ENCODE assay signal across 8 mouse cellular contexts in genomic region chr16:91688023-91688618, GRCm38 (mm10). TPM values are rescaled to one million over a fixed set of nuclear protein-coding genes. Genes with fewer than 3 reads are reported as not detected.
DNase-seq lines count a peak whose midpoint lies in the region; ATAC-seq and TF ChIP-seq lines count a peak whose summit lies in the region.

No protein-coding gene starts in this region.

- ATAC-seq in neural tube, embryonic 11.5 days (ENCODE audit: insufficient read depth, low FRiP score, low TSS enrichment) = peak; percentile 72
- peak; percentile 24; the same call in 1 of the 2 replicates for ATAC-seq in stomach, postnatal 0 days (ENCODE audit: low FRiP score, low TSS enrichment)

- peaks cover 8% of the 10 kb centered on the region; the same call in 1 of the 2 replicates for H3K4me1 ChIP-seq in neural tube, embryonic 11.5 days (ENCODE audit: control insufficient read depth, insufficient read depth, low read length)
- peaks cover 32% of the 10 kb centered on the region for H3K4me1 ChIP-seq in forebrain, embryonic 10.5 days
- H3K4me1 ChIP-seq in liver, adult 2 months (ENCODE audit: control insufficient read depth, insufficient read depth, low read length) = peaks cover 4% of the 10 kb centered on the region; the same call in 1 of the 2 replicates
- no peaks in the 10 kb centered on the region for H3K4me1 ChIP-seq in stomach, postnatal 0 days (replicated peaks; ENCODE audit: control insufficient read depth, insufficient read depth)

- peaks cover 8% of the 10 kb centered on the region for H3K36me3 ChIP-seq in neural tube, embryonic 11.5 days (ENCODE audit: control insufficient read depth, insufficient read depth, low read length)
- peaks cover 38% of the 10 kb centered on the region for H3K36me3 ChIP-seq in forebrain, embryonic 10.5 days (replicated peaks)
- H3K36me3 ChIP-seq in liver, adult 2 months (ENCODE audit: control insufficient read depth, insufficient read depth, low read length) = peaks cover 4% of the 10 kb centered on the region; the same call in 1 of the 2 replicates
- no peaks in the 10 kb centered on the region for H3K36me3 ChIP-seq in stomach, postnatal 0 days (ENCODE audit: control insufficient read depth, insufficient read depth, low read length)

- peak overlapping the region; percentile 91 for H3K4me3 ChIP-seq in neural tube, embryonic 11.5 days (ENCODE audit: low read depth, low read length)
- H3K4me3 ChIP-seq in forebrain, embryonic 10.5 days = peak overlapping the region; percentile 95
- H3K4me3 ChIP-seq in liver, adult 2 months (ENCODE audit: insufficient read depth, low read depth, low read length) = peak overlapping the region; percentile 88
- H3K4me3 ChIP-seq in stomach, postnatal 0 days (ENCODE audit: low read depth, low read length) = peak overlapping the region; percentile 78

- no peak for TF ChIP-seq EP300 in stomach, postnatal 0 days (optimal IDR thresholded peaks at IDR 0.05)

- H3K9me3 ChIP-seq in neural tube, embryonic 11.5 days (ENCODE audit: control insufficient read depth, low read length) = no peaks in the 10 kb centered on the region
- no peaks in the 10 kb centered on the region for H3K9me3 ChIP-seq in forebrain, embryonic 10.5 days
- no peaks in the 10 kb centered on the region for H3K9me3 ChIP-seq in stomach, postnatal 0 days (ENCODE audit: control insufficient read depth, low read length)

- peaks cover 3% of the 10 kb centered on the region; the same call in 1 of the 2 replicates for H3K79me2 ChIP-seq in liver, adult 2 months (ENCODE audit: control insufficient read depth, insufficient read depth, low read length)

- DNase-seq in neural tube, embryonic 11.5 days (ENCODE audit: low spot score) = no peak
- no peak for DNase-seq in neural tube, embryonic 10.5 days (ENCODE audit: extremely low spot score, low spot score)
- DNase-seq in forebrain, embryonic 10.5 days (ENCODE audit: extremely low spot score, low spot score) = no peak
- no peak for DNase-seq in liver, adult 2 months (ENCODE audit: extremely low read depth, low read depth, low spot score)
- no peak for DNase-seq in stomach, postnatal 0 days (ENCODE audit: low spot score)
- no peak for DNase-seq in cerebellum, adult 9-11 months
- no peak for DNase-seq in gastrocnemius, adult 18-20 months (ENCODE audit: low spot score)
- no peak for DNase-seq in kidney, postnatal 10 days

- H3K27ac ChIP-seq in neural tube, embryonic 11.5 days (ENCODE audit: low read depth, low read length) = peak overlapping the region; percentile 76
- H3K27ac ChIP-seq in forebrain, embryonic 10.5 days = peak overlapping the region; percentile 96
- H3K27ac ChIP-seq in liver, adult 2 months (replicated peaks; ENCODE audit: insufficient read depth, low read depth, low read length) = peak overlapping the region; percentile 42; the same call in 1 of the 2 replicates
- peak overlapping the region; percentile 53 for H3K27ac ChIP-seq in stomach, postnatal 0 days (replicated peaks)

- no peaks in the 10 kb centered on the region for H3K27me3 ChIP-seq in neural tube, embryonic 11.5 days (ENCODE audit: control insufficient read depth, insufficient read depth, low read length)
- no peaks in the 10 kb centered on the region for H3K27me3 ChIP-seq in forebrain, embryonic 10.5 days (ENCODE audit: poor library complexity, severe bottlenecking)
- H3K27me3 ChIP-seq in liver, adult 2 months (ENCODE audit: control insufficient read depth, insufficient read depth, low read length) = no peaks in the 10 kb centered on the region
- H3K27me3 ChIP-seq in stomach, postnatal 0 days (ENCODE audit: control insufficient read depth, insufficient read depth, low read length) = no peaks in the 10 kb centered on the region

- no peak for TF ChIP-seq CTCF in liver, adult 2 months (IDR thresholded peaks at IDR 0.05; ENCODE audit: low read depth, low read length)
- no peak for TF ChIP-seq CTCF in stomach, postnatal 0 days (IDR thresholded peaks at IDR 0.05; ENCODE audit: low read depth)

- H3K4me2 ChIP-seq in neural tube, embryonic 11.5 days (ENCODE audit: low read depth) = peak overlapping the region; percentile 81
- peak overlapping the region; percentile 98 for H3K4me2 ChIP-seq in stomach, postnatal 0 days (replicated peaks; ENCODE audit: low read depth)

- peak overlapping the region; percentile 92 for H3K9ac ChIP-seq in neural tube, embryonic 11.5 days (ENCODE audit: low read length)
- H3K9ac ChIP-seq in liver, adult 2 months (ENCODE audit: low read depth, low read length) = peak overlapping the region; percentile 97
- peak overlapping the region; percentile 89 for H3K9ac ChIP-seq in stomach, postnatal 0 days (ENCODE audit: low read length)

- TF ChIP-seq POLR2A in liver, adult 2 months (IDR thresholded peaks at IDR 0.05; ENCODE audit: extremely low read depth, insufficient read depth, low read length) = no peak

- 2% methylated on average over 51 of the region's 51 CpGs for WGBS in neural tube, embryonic 11.5 days
- 1% methylated on average over 49 of the region's 51 CpGs for WGBS in forebrain, embryonic 10.5 days
- 4% methylated on average over 51 of the region's 51 CpGs for WGBS in liver, adult 2 months
- 1% methylated on average over 49 of the region's 51 CpGs for WGBS in stomach, postnatal 0 days

RNA-seq across cellular contexts. Expression of gene Donson, which starts 0.4 kb away (rescaled TPM):
- polyA plus RNA-seq in neural tube, embryonic 11.5 days (2014; fragmentation: Nextera tagmentation; extraction: Ambion mirVana) = 33.7 and 36.3 TPM in 2 replicates
- polyA plus RNA-seq in forebrain, embryonic 10.5 days (2016; fragmentation: Nextera tagmentation; extraction: Ambion mirVana) = 34.3 and 38.1 TPM in 2 replicates
- total RNA-seq in liver, adult 2 months (2014; rRNA removed) = 2.3 and 3.0 TPM in 2 replicates
- polyA plus RNA-seq in liver, adult 2 months (2012; rRNA removed) = 1.6 and 2.9 TPM in 2 replicates
- polyA plus RNA-seq in stomach, postnatal 0 days (2015; fragmentation: Nextera tagmentation; extraction: Ambion mirVana) = 5.4 TPM in 2 replicates
- total RNA-seq in gastrocnemius, adult 18-20 months (2021) = 1 to 10 TPM; 1.1 TPM

RNA-seq across cellular contexts. Expression of gene Cryzl1, which starts 40.7 kb away (rescaled TPM):
- 67.9 and 73.2 TPM in 2 replicates for polyA plus RNA-seq in neural tube, embryonic 11.5 days (2014; fragmentation: Nextera tagmentation; extraction: Ambion mirVana)
- polyA plus RNA-seq in forebrain, embryonic 10.5 days (2016; fragmentation: Nextera tagmentation; extraction: Ambion mirVana) = 61.5 and 67.1 TPM in 2 replicates
- 23.1 and 24.6 TPM in 2 replicates for total RNA-seq in liver, adult 2 months (2014; rRNA removed)
- 9.6 and 10.1 TPM in 2 replicates for polyA plus RNA-seq in liver, adult 2 months (2012; rRNA removed)
- 45.2 and 45.3 TPM in 2 replicates for polyA plus RNA-seq in stomach, postnatal 0 days (2015; fragmentation: Nextera tagmentation; extraction: Ambion mirVana)
- 10 to 100 TPM; 11.4 to 15.6 TPM for total RNA-seq in gastrocnemius, adult 18-20 months (2021)

RNA-seq across cellular contexts. Expression of gene Son, which starts 40.8 kb away (rescaled TPM):
- 130 and 133 TPM in 2 replicates for polyA plus RNA-seq in neural tube, embryonic 11.5 days (2014; fragmentation: Nextera tagmentation; extraction: Ambion mirVana)
- polyA plus RNA-seq in forebrain, embryonic 10.5 days (2016; fragmentation: Nextera tagmentation; extraction: Ambion mirVana) = 110 and 111 TPM in 2 replicates
- total RNA-seq in liver, adult 2 months (2014; rRNA removed) = 106 and 111 TPM in 2 replicates
- 38.0 and 59.5 TPM in 2 replicates for polyA plus RNA-seq in liver, adult 2 months (2012; rRNA removed)
- polyA plus RNA-seq in stomach, postnatal 0 days (2015; fragmentation: Nextera tagmentation; extraction: Ambion mirVana) = 62.3 and 65.8 TPM in 2 replicates
- total RNA-seq in gastrocnemius, adult 18-20 months (2021) = 10 to 100 TPM; 92.4 to 97.4 TPM

RNA-seq across cellular contexts. Expression of gene Itsn1, which starts 41.0 kb away (rescaled TPM):
- 55.8 and 61.2 TPM in 2 replicates for polyA plus RNA-seq in neural tube, embryonic 11.5 days (2014; fragmentation: Nextera tagmentation; extraction: Ambion mirVana)
- polyA plus RNA-seq in forebrain, embryonic 10.5 days (2016; fragmentation: Nextera tagmentation; extraction: Ambion mirVana) = 38.7 and 40.7 TPM in 2 replicates
- 13.6 and 16.5 TPM in 2 replicates for total RNA-seq in liver, adult 2 months (2014; rRNA removed)
- 14.4 and 16.3 TPM in 2 replicates for polyA plus RNA-seq in liver, adult 2 months (2012; rRNA removed)
- polyA plus RNA-seq in stomach, postnatal 0 days (2015; fragmentation: Nextera tagmentation; extraction: Ambion mirVana) = 7.8 and 8.7 TPM in 2 replicates
- total RNA-seq in gastrocnemius, adult 18-20 months (2021) = 10 to 100 TPM; 62.8 to 63.5 TPM

RNA-seq across cellular contexts. Expression of gene Gart, which starts 41.4 kb away (rescaled TPM):
- polyA plus RNA-seq in neural tube, embryonic 11.5 days (2014; fragmentation: Nextera tagmentation; extraction: Ambion mirVana) = 106 and 116 TPM in 2 replicates
- 204 and 211 TPM in 2 replicates for polyA plus RNA-seq in forebrain, embryonic 10.5 days (2016; fragmentation: Nextera tagmentation; extraction: Ambion mirVana)
- total RNA-seq in liver, adult 2 months (2014; rRNA removed) = 25.0 and 34.4 TPM in 2 replicates
- polyA plus RNA-seq in liver, adult 2 months (2012; rRNA removed) = 21.3 and 23.9 TPM in 2 replicates
- 35.7 and 36.4 TPM in 2 replicates for polyA plus RNA-seq in stomach, postnatal 0 days (2015; fragmentation: Nextera tagmentation; extraction: Ambion mirVana)
- 10 to 100 TPM; 60.8 to 64.6 TPM for total RNA-seq in gastrocnemius, adult 18-20 months (2021)

Comparison
In these comparisons a context has a peak if more than half of its experiments do, and no peak if none do; other contexts are left out.
1. H3K27ac ChIP-seq: peak in every context shown above with its lines; median percentile 96 in forebrain, embryonic 10.5 days; 76 in neural tube, embryonic 11.5 days; 53 in stomach, postnatal 0 days; 42 in liver, adult 2 months.